Mouse (Mus musculus) hindbrain, embryonic 13.5 days (tissue): ENCODE results near the gene Ppm1k. TPM values are rescaled to one million over a fixed set of nuclear protein-coding genes. Genes with fewer than 3 reads are reported as not detected.
"Not testable (repeated sequence)": the region's sequence is repeated elsewhere in the genome, so short reads cannot be mapped to it uniquely, and the experiment has no call there.

Experiments
- ATAC-seq: fragments of 200-750 bp; cut with Nextera tagmentation; 2 replicates; pipeline ENCODE4 v1.8.0; 2017; ENCODE audit warnings: moderate TSS enrichment; ENCODE audit not compliant: low FRiP score
- H3K27ac ChIP-seq: fragments of 300-500 bp; sonication (generic); 2 replicates; pipeline ENCODE4 v1.5.1; 2015; ENCODE audit warnings: inconsistent platforms, mild to moderate bottlenecking, moderate library complexity
- H3K27me3 ChIP-seq: fragments of 300-500 bp; sonication (generic); 2 replicates; pipeline ENCODE4 v1.6.1; 2015; ENCODE audit warnings: mild to moderate bottlenecking, inconsistent platforms
- H3K36me3 ChIP-seq: fragments of 300-500 bp; sonication (generic); 2 replicates; pipeline ENCODE4 v1.6.1; 2015; ENCODE audit warnings: mild to moderate bottlenecking, inconsistent platforms
- H3K4me1 ChIP-seq: fragments of 300-500 bp; sonication (generic); replicated peaks from 2 replicates; pipeline ENCODE4 v1.6.1; 2015; ENCODE audit warnings: inconsistent platforms
- H3K4me2 ChIP-seq: fragments of 300-500 bp; sonication (generic); 2 replicates; pipeline ENCODE4 v1.6.1; 2015; ENCODE audit warnings: inconsistent platforms, mild to moderate bottlenecking, moderate library complexity
- H3K4me3 ChIP-seq: fragments of 300-500 bp; sonication (generic); 2 replicates; pipeline ENCODE4 v1.5.1; 2015; ENCODE audit warnings: mild to moderate bottlenecking, inconsistent platforms
- H3K9ac ChIP-seq: fragments of 300-500 bp; sonication (generic); 2 replicates; pipeline ENCODE4 v1.6.1; 2015; ENCODE audit warnings: mild to moderate bottlenecking, inconsistent platforms
- H3K9me3 ChIP-seq: fragments of 300-500 bp; sonication (generic); 2 replicates; pipeline ENCODE4 v1.6.1; 2016; ENCODE audit warnings: inconsistent platforms
- WGBS: fragments of 180-500 bp; shearing (Covaris S2); methylation state at CpG from one replicate; pipeline ENCODE4 v1.1.7; 2015; 5-methylcytosine and 5-hydroxymethylcytosine counted together
- polyA plus RNA-seq: library from polyadenylated mRNA; unstranded; fragments of >200 nt; fragmentation: Nextera tagmentation; extraction: Ambion mirVana; gene quantifications from 2 replicates; pipeline ENCODE4 v1.2.1, GENCODE M21; 2015

Gene Ppm1k
- polyA plus RNA-seq, 1 experiment from 2014 or later, result 6.1 TPM

DNA sequence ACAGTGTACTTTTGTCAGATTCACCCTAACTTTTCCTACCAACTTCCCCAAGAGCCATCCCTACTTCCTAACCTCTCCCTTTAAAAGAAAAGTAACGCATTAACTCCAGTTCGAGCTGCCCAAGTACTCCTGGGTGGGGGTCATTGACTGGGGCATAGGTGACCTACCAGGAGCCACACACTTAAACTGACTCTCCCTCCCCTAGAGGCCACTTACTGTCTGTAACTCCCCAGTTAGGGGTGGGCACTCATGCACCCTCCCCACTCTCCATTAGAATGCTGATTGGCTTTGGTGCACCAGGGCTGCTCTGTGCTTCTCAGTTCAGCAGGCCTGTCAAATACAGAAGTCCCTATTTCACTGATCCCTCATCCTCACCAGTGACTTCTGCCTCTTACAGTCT is 8.3 kb downstream of the Ppm1k start:
- Histone ChIP-seq H3K27ac (no peak overlapping the region), H3K9ac (no peak overlapping the region), H3K4me2 (no peak overlapping the region), H3K27me3 (no peaks in the 10 kb centered on the region), H3K4me3 (no peak overlapping the region), H3K36me3 (0 out of 2 replicates have a peak, but pooled peaks cover 10% of the 10 kb centered on the region), H3K4me1 (peaks cover 2% of the 10 kb centered on the region; the same call in 1 of the 2 replicates), H3K9me3 (no peaks in the 10 kb centered on the region)
- no peak for ATAC-seq
- 72% methylated on average over 2 of the region's 2 CpGs for WGBS

DNA sequence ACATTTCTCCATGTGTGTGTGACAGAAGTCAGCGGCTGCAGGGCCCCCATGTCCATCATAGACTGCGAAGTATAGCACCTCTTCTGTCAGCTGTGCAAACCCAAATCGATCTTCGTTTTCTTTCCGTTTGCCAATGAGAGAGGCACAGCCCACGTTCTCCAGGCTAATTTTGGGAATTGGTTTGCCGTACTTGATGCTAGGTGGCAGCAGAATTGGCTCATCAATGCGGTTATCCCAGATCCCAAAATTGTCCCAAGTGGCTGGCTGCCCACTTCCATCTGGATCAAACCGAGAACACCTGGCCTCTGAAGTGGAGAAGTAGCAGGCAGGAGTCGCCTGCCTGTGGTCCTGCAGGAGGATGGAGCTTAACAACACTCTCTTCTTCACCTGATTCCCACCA is 10.5 kb downstream of the Ppm1k start:
- H3K9me3 ChIP-seq, result no peaks in the 10 kb centered on the region
- 88% methylated on average over 10 of the region's 10 CpGs for WGBS
- H3K4me2 ChIP-seq, result no peak overlapping the region
- H3K4me3 ChIP-seq, result no peak overlapping the region
- H3K36me3 ChIP-seq, result 0 out of 2 replicates have a peak, but pooled peaks cover 10% of the 10 kb centered on the region
- no peaks in the 10 kb centered on the region for H3K27me3 ChIP-seq
- no peaks in the 10 kb centered on the region for H3K4me1 ChIP-seq
- no peak overlapping the region for H3K27ac ChIP-seq
- ATAC-seq, result no peak
- H3K9ac ChIP-seq, result no peak overlapping the region

DNA sequence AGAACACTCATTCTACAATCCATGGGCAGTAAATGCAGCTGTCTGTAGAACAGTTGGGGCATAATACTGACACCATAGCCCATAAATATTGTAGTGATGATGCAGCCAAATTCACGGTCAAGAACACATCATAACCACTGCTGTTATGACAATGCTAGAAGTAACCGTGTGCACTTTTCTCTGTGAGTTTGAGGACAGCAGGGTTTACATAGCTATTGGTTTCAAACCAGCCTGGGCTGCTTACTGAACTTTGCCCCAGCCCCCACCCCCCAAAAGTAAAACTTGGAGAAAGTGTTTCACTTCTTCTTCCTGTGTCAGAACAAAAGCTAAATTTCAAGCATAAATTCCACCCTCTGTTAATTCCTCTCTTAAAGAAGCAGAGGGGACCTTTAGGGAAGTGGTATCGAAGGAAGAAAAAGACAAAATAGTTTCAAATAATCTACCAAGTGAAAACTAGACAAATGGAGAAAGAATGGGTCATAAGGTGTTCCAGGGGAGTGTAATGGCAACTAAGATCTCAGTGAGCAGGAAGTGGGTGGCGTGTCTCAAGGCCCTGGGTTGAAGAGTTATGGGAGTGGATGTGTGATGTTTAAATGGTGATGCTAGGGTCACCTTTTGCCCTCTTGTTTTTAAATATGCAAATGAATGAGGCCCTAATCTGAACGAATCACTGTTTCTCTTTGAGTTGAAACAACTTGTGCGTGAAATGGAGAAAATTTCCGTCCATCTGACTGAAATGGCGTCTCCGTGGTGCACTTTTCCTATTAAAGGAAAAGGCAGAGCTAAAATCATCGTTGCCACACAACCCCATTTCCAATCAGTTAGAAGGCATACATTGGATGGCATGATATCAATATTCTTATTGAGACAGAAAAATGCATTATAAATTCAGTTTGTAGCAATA is 14.3 kb downstream of the Ppm1k start:
- Histone ChIP-seq H3K4me3 (no peak overlapping the region), H3K27ac (no peak overlapping the region)
- WGBS, result 81% methylated on average over 10 of the region's 10 CpGs

DNA sequence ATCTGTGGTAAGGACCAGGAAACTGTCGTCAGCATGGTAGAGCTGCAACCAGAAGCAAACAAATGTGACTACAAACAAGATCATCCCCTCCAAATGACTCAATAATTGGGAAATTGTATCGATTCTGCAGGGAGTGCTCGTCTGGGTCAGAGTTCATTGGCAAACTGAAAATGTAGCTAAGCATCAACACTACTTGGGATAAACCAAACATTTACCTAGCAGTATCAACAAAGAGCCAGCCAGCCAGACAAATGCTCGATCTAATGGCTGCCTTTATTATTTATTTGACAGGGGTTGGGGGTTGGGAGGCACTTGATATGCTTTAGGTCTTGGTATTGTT is 21.3 kb downstream of the Ppm1k start:
- H3K27me3 ChIP-seq, result no peaks in the 10 kb centered on the region
- H3K4me1 ChIP-seq, result no peaks in the 10 kb centered on the region
- no peak for ATAC-seq
- H3K9me3 ChIP-seq, result no peaks in the 10 kb centered on the region
- 78% methylated on average over 4 of the region's 4 CpGs for WGBS
- no peak overlapping the region for H3K4me2 ChIP-seq
- no peak overlapping the region for H3K9ac ChIP-seq
- no peak overlapping the region for H3K4me3 ChIP-seq
- peaks cover 37% of the 10 kb centered on the region for H3K36me3 ChIP-seq
- H3K27ac ChIP-seq, result no peak overlapping the region

More for the DNA sequence above, 14.3 kb downstream of the Ppm1k start:
- Histone ChIP-seq H3K9me3 (no peaks in the 10 kb centered on the region), H3K4me2 (no peak overlapping the region), H3K36me3 (peaks cover 13% of the 10 kb centered on the region; the same call in 1 of the 2 replicates), H3K27me3 (no peaks in the 10 kb centered on the region), H3K9ac (no peak overlapping the region), H3K4me1 (no peaks in the 10 kb centered on the region)
- ATAC-seq, result no peak

DNA sequence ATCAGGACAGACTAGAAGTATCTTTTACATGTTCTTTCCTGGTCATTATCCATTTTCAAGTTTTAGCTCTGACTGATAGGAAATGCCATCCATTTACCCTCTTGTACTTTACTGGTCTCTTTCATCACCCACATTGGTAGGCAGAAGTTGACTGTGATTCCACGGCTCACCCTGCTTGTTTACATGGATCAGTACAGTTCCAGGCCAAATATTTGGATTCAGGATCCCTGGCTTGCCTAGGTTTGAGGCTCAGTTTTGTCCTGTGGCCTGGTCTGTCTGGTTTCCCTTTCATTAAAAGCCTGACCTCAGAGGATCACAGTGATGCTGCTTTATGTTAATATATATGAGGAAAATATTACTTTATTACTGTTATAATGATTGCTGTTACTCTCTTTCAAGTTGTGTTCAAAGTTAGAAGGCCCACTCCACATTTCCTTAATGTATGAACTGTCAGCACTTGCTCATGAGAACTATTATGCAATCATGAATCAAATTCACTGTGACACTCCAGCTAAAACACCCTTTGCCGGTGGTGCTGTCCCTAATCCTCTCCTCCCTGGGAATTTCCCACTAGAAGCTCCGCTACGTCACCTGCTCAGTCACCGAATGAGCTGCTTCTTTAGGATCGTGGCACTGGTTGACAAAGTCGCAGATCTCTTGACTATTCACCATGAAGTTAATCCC is 21.8 kb downstream of the Ppm1k start:
- Histone ChIP-seq H3K27ac (no peak overlapping the region), H3K4me2 (no peak overlapping the region), H3K36me3 (peaks cover 37% of the 10 kb centered on the region), H3K4me3 (no peak overlapping the region), H3K9ac (no peak overlapping the region), H3K4me1 (no peaks in the 10 kb centered on the region), H3K9me3 (no peaks in the 10 kb centered on the region), H3K27me3 (no peaks in the 10 kb centered on the region)
- ATAC-seq, result no peak
- WGBS, result 83% methylated on average over 7 of the region's 7 CpGs

DNA sequence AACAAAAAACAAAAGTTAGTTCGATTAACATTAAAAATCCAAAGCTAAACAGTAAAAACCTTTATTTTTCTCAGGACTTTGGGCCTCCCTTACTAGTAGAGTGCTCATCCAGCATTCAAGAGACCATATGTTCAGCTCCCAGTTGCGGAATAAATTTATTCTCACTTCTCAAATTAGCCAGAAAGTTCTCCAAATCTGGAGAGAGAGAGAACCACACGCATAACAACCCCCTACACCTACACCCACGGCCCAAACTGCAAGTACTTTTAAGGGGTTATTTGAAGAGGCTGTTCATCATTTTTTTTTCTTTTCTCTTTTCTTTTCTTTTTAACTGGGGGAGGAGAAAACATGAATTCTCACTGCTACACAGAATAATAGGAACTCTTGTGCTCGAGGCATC is 23.4 kb downstream of the Ppm1k start:
- no peaks in the 10 kb centered on the region for H3K9me3 ChIP-seq
- no peak for ATAC-seq
- H3K27ac ChIP-seq, result no peak overlapping the region
- no peak overlapping the region for H3K9ac ChIP-seq
- 86% methylated on average over 5 of the region's 5 CpGs for WGBS
- H3K4me3 ChIP-seq, result no peak overlapping the region
- peaks cover 37% of the 10 kb centered on the region for H3K36me3 ChIP-seq
- no peaks in the 10 kb centered on the region for H3K4me1 ChIP-seq
- no peak overlapping the region for H3K4me2 ChIP-seq
- H3K27me3 ChIP-seq, result no peaks in the 10 kb centered on the region

DNA sequence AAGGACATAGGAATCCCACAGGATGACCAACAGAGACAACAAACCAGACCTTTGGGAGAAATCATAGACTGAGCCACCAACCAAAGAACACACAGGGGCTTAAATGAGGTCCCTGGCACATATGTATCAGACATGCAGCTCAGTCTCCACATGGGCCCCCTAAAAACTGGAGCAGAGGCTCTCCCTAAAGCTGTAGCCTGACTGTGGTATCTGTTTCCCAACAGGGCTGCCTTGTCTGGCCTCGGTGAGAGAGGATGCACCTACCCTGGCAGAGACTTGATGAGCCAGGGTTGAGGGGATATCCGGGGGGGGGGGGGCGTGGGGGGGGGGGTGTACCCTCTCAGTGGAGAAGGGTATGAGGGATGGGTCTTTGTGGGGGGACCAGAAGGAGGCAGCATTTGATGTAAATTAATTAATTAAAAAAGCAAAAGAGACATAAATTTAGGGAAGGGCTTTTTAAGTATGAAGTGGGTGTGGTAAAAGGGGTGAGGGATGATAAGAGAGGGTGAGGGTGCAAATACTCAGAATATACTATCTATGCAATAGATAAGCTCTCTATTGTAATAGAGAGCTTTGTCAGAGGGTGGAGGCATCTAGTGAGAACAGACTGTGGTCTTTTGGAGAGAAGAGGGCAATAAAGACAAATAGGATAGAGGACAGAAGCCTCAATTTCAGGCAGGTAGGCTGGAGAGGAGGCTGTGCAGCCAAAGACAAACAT is 31.4 kb downstream of the Ppm1k start:
- Histone ChIP-seq H3K4me1 (no peaks in the 10 kb centered on the region), H3K4me2 (no peak overlapping the region), H3K36me3 (no peaks in the 10 kb centered on the region), H3K9ac (no peak overlapping the region), H3K27ac (no peak overlapping the region), H3K4me3 (no peak overlapping the region), H3K27me3 (no peaks in the 10 kb centered on the region), H3K9me3 (no peaks in the 10 kb centered on the region)
- 64% methylated on average over 3 of the region's 3 CpGs for WGBS
- ATAC-seq, result no peak

DNA sequence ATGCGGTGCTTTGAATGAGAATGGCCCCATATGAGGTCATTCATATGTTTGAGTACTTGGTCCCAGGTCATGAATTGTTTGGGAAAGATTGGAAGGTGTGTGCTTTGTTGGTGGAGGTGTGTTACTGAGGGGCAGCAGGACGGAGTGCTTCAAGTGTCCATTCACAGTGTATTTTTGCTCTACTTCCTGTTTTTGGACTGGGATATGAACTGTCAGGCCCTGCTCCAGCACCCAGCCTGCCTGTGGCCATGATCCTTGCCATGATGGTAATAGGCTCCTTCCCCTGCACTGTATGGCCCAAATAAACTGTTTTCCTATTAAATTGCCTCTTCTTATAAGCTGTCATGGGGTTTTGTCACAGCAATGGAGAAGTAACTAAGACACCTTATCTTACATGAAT is 36.1 kb downstream of the Ppm1k start:
- H3K36me3 ChIP-seq, result no peaks in the 10 kb centered on the region
- no peaks in the 10 kb centered on the region for H3K4me1 ChIP-seq
- no peak overlapping the region for H3K27ac ChIP-seq
- no peak overlapping the region for H3K9ac ChIP-seq
- no peak overlapping the region for H3K4me3 ChIP-seq
- ATAC-seq, result no peak
- no peaks in the 10 kb centered on the region for H3K9me3 ChIP-seq
- H3K27me3 ChIP-seq, result no peaks in the 10 kb centered on the region
- WGBS, result 85% methylated on average over 2 of the region's 2 CpGs
- no peak overlapping the region for H3K4me2 ChIP-seq

DNA sequence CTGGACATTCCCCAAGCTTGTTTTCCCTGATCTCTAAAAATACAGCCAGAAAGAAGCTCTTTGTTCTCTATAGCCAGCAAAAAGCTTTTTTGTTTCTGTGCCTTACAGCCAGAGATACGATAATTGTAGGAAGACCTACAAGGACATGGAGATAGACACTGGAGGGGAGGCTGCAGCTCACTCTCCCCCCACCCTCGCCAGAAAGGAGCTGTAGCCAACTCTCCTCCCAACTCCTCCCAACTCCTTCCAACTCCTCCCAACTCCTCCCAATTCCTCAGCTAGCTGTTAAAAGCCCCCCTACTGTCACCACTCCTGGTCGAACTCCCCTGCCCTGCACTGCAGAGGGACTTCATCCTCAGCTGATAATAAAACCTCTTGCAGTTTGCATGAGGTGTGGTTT is 67.1 kb downstream of the Ppm1k start:
- not testable (repeated sequence) for H3K4me1 ChIP-seq, H3K4me2 ChIP-seq, ATAC-seq, H3K9ac ChIP-seq, H3K36me3 ChIP-seq, H3K27me3 ChIP-seq, H3K9me3 ChIP-seq, H3K4me3 ChIP-seq, H3K27ac ChIP-seq
- WGBS, result 35% methylated on average over 3 of the region's 3 CpGs

Other genes starting within 250 kb of the Ppm1k start
- gene Vmn1r16, start 206.0 kb downstream of the Ppm1k start, polyA plus RNA-seq, result not detected in 2 replicates
- not detected in 2 replicates for gene Vmn1r17, start 171.7 kb downstream of the Ppm1k start, polyA plus RNA-seq
- not detected in 2 replicates for gene Vmn1r18, start 139.7 kb downstream of the Ppm1k start, polyA plus RNA-seq
- not detected in 2 replicates for gene Vmn1r19, start 131.7 kb downstream of the Ppm1k start, polyA plus RNA-seq
- not detected in 2 replicates for gene Vmn1r20, start 106.5 kb downstream of the Ppm1k start, polyA plus RNA-seq
- gene Herc6, start 45.5 kb upstream of the Ppm1k start, polyA plus RNA-seq, result 0.95 and 1.1 TPM in 2 replicates
- 16.0 and 16.3 TPM in 2 replicates for gene Pyurf, start 156.6 kb upstream of the Ppm1k start, polyA plus RNA-seq
- gene Lancl2, start 167.1 kb upstream of the Ppm1k start, polyA plus RNA-seq, result 81.5 and 86.8 TPM in 2 replicates